Comparison of ENCODE assay signal across 17 mouse cellular contexts in the genomic region with DNA sequence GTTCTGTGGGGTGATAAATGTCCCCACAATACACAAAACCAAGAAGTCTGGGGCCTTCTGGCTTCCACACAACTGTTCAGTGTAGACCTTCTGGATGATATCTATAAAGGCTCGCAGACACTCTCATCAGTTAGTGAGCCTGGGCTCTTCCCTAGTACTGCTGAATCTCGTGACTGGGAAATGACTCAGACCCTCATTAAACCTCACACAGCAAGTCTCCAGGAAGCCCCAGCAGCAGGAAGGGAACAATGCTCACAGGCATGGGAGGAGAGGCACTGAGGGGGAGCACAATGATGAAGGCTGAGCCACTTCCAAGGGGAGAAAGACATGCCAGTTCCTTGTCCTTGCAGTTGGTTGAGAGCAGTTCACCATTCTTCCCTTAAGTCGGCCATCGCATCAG.
A peak's percentile ranks its signal among the peaks of the same experiment; 100 is the strongest.
DNase-seq lines count a peak whose midpoint lies in the region; ATAC-seq and TF ChIP-seq lines count a peak whose summit lies in the region.
"Had no signal": no experiment of that assay in that cellular context is flagged by ENCODE, and none has a peak within 500 bp of the region (broad histone marks: within the 10 kb centered on the region; RNA-seq: fewer than 3 reads in every experiment).

No protein-coding gene starts in this region.

- H3K79me2 ChIP-seq in macrophage (ENCODE audit: inconsistent target) = no peaks in the 10 kb centered on the region

- no peak overlapping the region for H3K4me2 ChIP-seq in hindbrain, postnatal 0 days (ENCODE audit: low read depth, low read length)
- H3K4me2 ChIP-seq: liver, embryonic 13.5 days; lung, embryonic 15.5 days; neural tube, embryonic 15.5 days had no signal

- CTCF ChIA-PET in Patski (lab: Charles Lee) = no interaction called here

- H3K27me3 ChIP-seq in heart, embryonic 10.5 days (ENCODE audit: insufficient read depth, poor library complexity, severe bottlenecking) = no peaks in the 10 kb centered on the region
- H3K27me3 ChIP-seq in Patski = no peaks in the 10 kb centered on the region
- H3K27me3 ChIP-seq in hindbrain, postnatal 0 days (ENCODE audit: insufficient read depth, low read length) = no peaks in the 10 kb centered on the region
- H3K27me3 ChIP-seq: liver, embryonic 13.5 days; lung, embryonic 15.5 days; neural tube, embryonic 15.5 days had no signal

- in situ Hi-C loops in Patski (cut with MboI; ENCODE audit: low pct_unique_long_range_greater_than_20kb) = no loop called here

- no peak for TF ChIP-seq CTCF in Patski (IDR thresholded peaks at IDR 0.05)
- TF ChIP-seq CTCF in hindbrain, postnatal 0 days (IDR thresholded peaks at IDR 0.05; ENCODE audit: low read depth) = no peak

- ATAC-seq in Patski = peak; percentile 80
- ATAC-seq in hindbrain, postnatal 0 days = no peak
- no peak for ATAC-seq in erythroblast, adult 5-6 weeks (replicated peaks; ENCODE audit: low FRiP score, poor library complexity, severe bottlenecking)
- ATAC-seq: midbrain, embryonic 16.5 days had no signal

- no peak overlapping the region for H3K4me3 ChIP-seq in heart, embryonic 10.5 days
- H3K4me3 ChIP-seq in macrophage (ENCODE audit: inconsistent target) = no peak overlapping the region
- no peak overlapping the region for H3K4me3 ChIP-seq in hindbrain, postnatal 0 days (ENCODE audit: low read length)
- H3K4me3 ChIP-seq: liver, embryonic 13.5 days; lung, embryonic 15.5 days; neural tube, embryonic 15.5 days had no signal

- peak; percentile 20 for DNase-seq in embryo, embryonic 10 days (ENCODE audit: low spot score)
- no peak for DNase-seq in embryo, embryonic 10.5 days (ENCODE audit: low spot score)
- peak; percentile 4 to 16 for DNase-seq in heart, postnatal 36 days
- DNase-seq in heart, embryonic 10.5 days (ENCODE audit: low spot score) = no peak
- DNase-seq in Patski (ENCODE audit: low read depth, low spot score) = no peak
- no peak for DNase-seq in hindbrain, postnatal 0 days (ENCODE audit: low spot score)
- DNase-seq: adrenal gland, postnatal 10 days; cerebellum, adult 11-12 months; cerebellum, postnatal 25 days; liver, embryonic 13.5 days; right cerebral cortex, postnatal 25 days; thymus, postnatal 36 days had no signal

- H3K4me1 ChIP-seq in heart, embryonic 10.5 days = peaks cover 5% of the 10 kb centered on the region
- H3K4me1 ChIP-seq in hindbrain, postnatal 0 days (ENCODE audit: insufficient read depth, low read length) = no peaks in the 10 kb centered on the region
- H3K4me1 ChIP-seq: liver, embryonic 13.5 days; neural tube, embryonic 15.5 days had no signal

- H3K27ac ChIP-seq in heart, embryonic 10.5 days = no peak overlapping the region
- peak overlapping the region; percentile 75 for H3K27ac ChIP-seq in macrophage
- no peak overlapping the region for H3K27ac ChIP-seq in hindbrain, postnatal 0 days
- H3K27ac ChIP-seq: liver, embryonic 13.5 days; lung, embryonic 15.5 days; neural tube, embryonic 15.5 days had no signal

- no peaks in the 10 kb centered on the region for H3K36me3 ChIP-seq in heart, embryonic 10.5 days
- H3K36me3 ChIP-seq in macrophage (ENCODE audit: inconsistent target) = no peaks in the 10 kb centered on the region
- H3K36me3 ChIP-seq in hindbrain, postnatal 0 days (ENCODE audit: insufficient read depth, low read length) = no peaks in the 10 kb centered on the region
- H3K36me3 ChIP-seq: liver, embryonic 13.5 days; lung, embryonic 15.5 days; neural tube, embryonic 15.5 days had no signal

- H3K9me3 ChIP-seq in heart, embryonic 10.5 days = no peaks in the 10 kb centered on the region
- no peaks in the 10 kb centered on the region for H3K9me3 ChIP-seq in hindbrain, postnatal 0 days (ENCODE audit: low read length)
- H3K9me3 ChIP-seq: liver, embryonic 13.5 days; lung, embryonic 15.5 days; neural tube, embryonic 15.5 days had no signal

- intact Hi-C loops in heart, postnatal 36 days (cut with DNase I) = no loop called here

- no peak overlapping the region for H3K9ac ChIP-seq in hindbrain, postnatal 0 days (replicated peaks; ENCODE audit: low read length)
- H3K9ac ChIP-seq: liver, embryonic 13.5 days; lung, embryonic 15.5 days; neural tube, embryonic 15.5 days had no signal

- POLR2A ChIA-PET in Patski (lab: Charles Lee) = no interaction called here

- WGBS in heart, embryonic 10.5 days = 73% methylated on average over 4 of the region's 4 CpGs
- WGBS in macrophage (ENCODE audit: missing documents) = 62% methylated on average over 4 of the region's 4 CpGs
- 85% methylated on average over 4 of the region's 4 CpGs for WGBS in hindbrain, postnatal 0 days

Comparison
In these comparisons a context has a peak if more than half of its experiments do, and no peak if none do; other contexts are left out.
1. DNase-seq: peak in embryo, embryonic 10 days (single experiment) and heart, postnatal 36 days (2 of 2); none in embryo, embryonic 10.5 days (single experiment), heart, embryonic 10.5 days (single experiment), Patski (single experiment) and hindbrain, postnatal 0 days (single experiment).